Mouse (Mus musculus) embryonic facial prominence, embryonic 11.5 days (tissue): ENCODE data around the gene Fat1. TPM values are rescaled to one million over a fixed set of nuclear protein-coding genes. Genes with fewer than 3 reads are reported as not detected.

Source experiments
- ATAC-seq: fragments of 200-750 bp; cut with Nextera tagmentation; replicated peaks from 2 replicates; pipeline ENCODE4 v1.8.0; 2017; ENCODE audit warnings: low read depth; ENCODE audit not compliant: insufficient number of reproducible peaks, low FRiP score, low TSS enrichment
- DNase-seq: peaks from one replicate; pipeline ENCODE4 v3.0.0-alpha.2; 2015; ENCODE audit warnings: low spot score
- H3K27ac ChIP-seq: fragments of 300-500 bp; sonication (generic); replicated peaks from 2 replicates; pipeline ENCODE4 v1.5.1; 2014; ENCODE audit warnings: mild to moderate bottlenecking, low read depth, low read length, control low read depth
- H3K27me3 ChIP-seq: fragments of 300-500 bp; sonication (generic); 2 replicates; pipeline ENCODE4 v1.6.1; 2014; ENCODE audit warnings: mild to moderate bottlenecking, low read length, moderate library complexity, mixed read lengths; ENCODE audit not compliant: control insufficient read depth, insufficient read depth
- H3K36me3 ChIP-seq: fragments of 300-500 bp; sonication (generic); replicated peaks from 2 replicates; pipeline ENCODE4 v1.6.1; 2014; ENCODE audit warnings: low read depth, mild to moderate bottlenecking, low read length, moderate library complexity, mixed read lengths; ENCODE audit not compliant: control insufficient read depth, insufficient read depth
- H3K4me1 ChIP-seq: fragments of 300-500 bp; sonication (generic); 2 replicates; pipeline ENCODE4 v1.6.1; 2014; ENCODE audit warnings: low read length, mixed read lengths; ENCODE audit not compliant: control insufficient read depth, insufficient read depth
- H3K4me2 ChIP-seq: fragments of 300-500 bp; sonication (generic); 2 replicates; pipeline ENCODE4 v1.6.1; 2014; ENCODE audit warnings: low read depth, mild to moderate bottlenecking, control low read depth, low read length, moderate library complexity
- H3K4me3 ChIP-seq: fragments of 300-500 bp; sonication (generic); 2 replicates; pipeline ENCODE4 v1.5.1; 2014; ENCODE audit warnings: low read depth, low read length, control low read depth
- H3K9ac ChIP-seq: fragments of 300-500 bp; sonication (generic); replicated peaks from 2 replicates; pipeline ENCODE4 v1.6.1; 2014; ENCODE audit warnings: mild to moderate bottlenecking, control low read depth, low read length
- H3K9me3 ChIP-seq: fragments of 300-500 bp; sonication (generic); replicated peaks from 2 replicates; pipeline ENCODE4 v1.6.1; 2016; ENCODE audit warnings: mild to moderate bottlenecking, low read length, inconsistent platforms, mixed read lengths; ENCODE audit not compliant: control insufficient read depth
- WGBS: fragments of 180-500 bp; shearing (Covaris S2); extraction: QIAGEN DNeasy Blood & Tissue Kit; methylation state at CpG from one replicate; pipeline ENCODE4 v1.1.7; 2014; 5-methylcytosine and 5-hydroxymethylcytosine counted together
- polyA plus RNA-seq: library from polyadenylated mRNA; unstranded; fragments of >200 nt; fragmentation: Nextera tagmentation; extraction: Ambion mirVana; gene quantifications from 2 replicates; pipeline ENCODE4 v1.2.1, GENCODE M21; 2014

Gene Fat1
- polyA plus RNA-seq, 1 experiment from 2014 or later = 34.4 TPM

GRCm38 (mm10) chr8:44997829-44998228, 62.6 kb downstream of the Fat1 start:
- Histone ChIP-seq H3K9ac (no peak overlapping the region), H3K27ac (no peak overlapping the region), H3K4me2 (no peak overlapping the region), H3K4me3 (no peak overlapping the region), H3K4me1 (peaks cover 4% of the 10 kb centered on the region; the same call in 1 of the 2 replicates), H3K27me3 (no peaks in the 10 kb centered on the region), H3K36me3 (no peaks in the 10 kb centered on the region), H3K9me3 (no peaks in the 10 kb centered on the region)
- ATAC-seq = no peak
- no peak for DNase-seq
- 24% methylated on average over 6 of the region's 6 CpGs for WGBS

DNA sequence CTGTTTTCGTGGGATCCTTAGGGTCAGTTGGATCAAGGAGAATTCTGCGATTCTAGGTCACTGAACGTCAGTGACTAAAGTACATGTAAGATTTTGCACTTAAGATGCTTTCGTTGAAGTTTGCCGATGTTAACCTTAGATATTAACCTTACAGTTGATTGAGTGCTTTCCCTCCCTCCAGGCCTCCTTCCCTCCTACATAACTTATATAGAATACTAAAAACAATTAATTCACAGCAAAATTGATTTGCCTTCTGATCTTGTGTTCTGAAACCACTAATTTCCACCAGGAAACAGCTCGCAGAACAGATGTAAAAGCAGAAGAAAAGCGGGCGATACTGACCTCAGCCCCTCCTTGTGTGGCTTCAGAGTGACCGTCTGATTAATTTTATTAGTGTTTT, 63.0 kb downstream of the Fat1 start:
- Histone ChIP-seq H3K4me2 (no peak overlapping the region), H3K36me3 (no peaks in the 10 kb centered on the region), H3K4me3 (no peak overlapping the region), H3K4me1 (peaks cover 4% of the 10 kb centered on the region; the same call in 1 of the 2 replicates), H3K9ac (no peak overlapping the region), H3K27ac (no peak overlapping the region), H3K27me3 (no peaks in the 10 kb centered on the region), H3K9me3 (no peaks in the 10 kb centered on the region)
- ATAC-seq (no peak), DNase-seq (no peak)
- 29% methylated on average over 9 of the region's 9 CpGs for WGBS

DNA sequence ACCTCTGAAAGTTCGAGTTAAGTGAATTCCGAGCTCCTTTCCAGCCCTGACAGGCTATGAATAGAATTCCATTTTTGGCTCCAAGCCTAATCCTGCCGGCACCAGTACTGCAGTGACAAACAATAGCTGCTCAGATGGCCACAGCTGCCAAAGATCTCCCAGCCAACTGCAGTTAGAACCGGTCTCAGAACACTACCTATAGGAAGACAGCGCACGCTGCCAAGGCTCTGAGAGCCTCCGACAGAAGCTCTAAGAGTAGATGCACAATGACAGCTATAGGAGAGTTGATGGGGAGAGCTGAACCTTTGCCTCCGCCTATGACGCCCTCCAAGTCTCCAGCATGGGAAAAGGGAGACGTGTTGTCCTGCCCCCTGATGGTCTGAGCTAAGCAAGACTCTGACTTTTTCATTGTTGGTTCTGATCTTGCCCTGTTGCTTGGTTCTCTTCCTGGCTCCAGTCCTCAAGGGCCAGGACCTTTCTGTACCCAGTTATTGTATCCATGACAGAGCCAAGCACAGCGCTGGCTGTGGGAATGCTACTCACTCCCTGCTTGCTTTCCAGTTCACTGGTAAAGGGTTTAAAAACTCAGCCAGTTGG, 63.5 kb downstream of the Fat1 start:
- no peak overlapping the region for H3K9ac ChIP-seq
- H3K9me3 ChIP-seq = no peaks in the 10 kb centered on the region
- H3K36me3 ChIP-seq = no peaks in the 10 kb centered on the region
- H3K4me1 ChIP-seq = peaks cover 4% of the 10 kb centered on the region; the same call in 1 of the 2 replicates
- 20% methylated on average over 11 of the region's 11 CpGs for WGBS
- H3K27ac ChIP-seq = no peak overlapping the region
- ATAC-seq (peak; percentile 76), DNase-seq (peak; percentile 71)
- no peaks in the 10 kb centered on the region for H3K27me3 ChIP-seq
- H3K4me2 ChIP-seq = no peak overlapping the region
- no peak overlapping the region for H3K4me3 ChIP-seq

DNA sequence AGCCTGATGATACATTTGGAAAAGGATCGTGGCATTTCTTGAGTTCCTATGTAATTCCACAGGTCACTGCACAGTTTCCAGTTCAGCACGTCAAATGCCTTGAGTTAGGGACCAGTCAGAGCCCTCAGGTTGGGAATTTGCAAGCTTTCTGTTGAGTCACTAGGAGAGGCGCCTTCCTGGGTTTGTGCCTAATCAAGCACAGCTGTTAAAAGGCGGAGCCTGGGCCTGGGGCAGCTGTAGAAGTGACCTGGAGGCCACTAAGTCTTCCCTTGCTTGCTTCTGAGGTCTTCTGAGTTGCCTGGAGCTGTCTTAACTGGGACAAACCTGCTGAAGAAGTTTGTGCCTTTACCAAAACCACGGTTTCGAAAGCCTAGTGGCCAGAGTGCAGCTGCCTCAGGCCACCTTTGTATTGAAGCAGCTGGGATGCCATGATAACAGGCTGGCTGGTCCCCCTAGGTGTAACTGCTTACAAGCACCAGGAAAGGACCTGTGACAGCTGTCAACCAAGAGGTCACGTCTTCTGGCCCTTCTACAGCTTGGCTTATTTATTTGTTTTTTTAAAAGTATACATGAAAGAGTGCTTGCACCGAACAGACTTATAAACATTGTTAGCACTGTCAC, 66.4 kb downstream of the Fat1 start:
- H3K4me1 ChIP-seq = no peaks in the 10 kb centered on the region; the same call in 1 of the 2 replicates
- DNase-seq = peak; percentile 73
- WGBS = 25% methylated on average over 8 of the region's 8 CpGs

DNA sequence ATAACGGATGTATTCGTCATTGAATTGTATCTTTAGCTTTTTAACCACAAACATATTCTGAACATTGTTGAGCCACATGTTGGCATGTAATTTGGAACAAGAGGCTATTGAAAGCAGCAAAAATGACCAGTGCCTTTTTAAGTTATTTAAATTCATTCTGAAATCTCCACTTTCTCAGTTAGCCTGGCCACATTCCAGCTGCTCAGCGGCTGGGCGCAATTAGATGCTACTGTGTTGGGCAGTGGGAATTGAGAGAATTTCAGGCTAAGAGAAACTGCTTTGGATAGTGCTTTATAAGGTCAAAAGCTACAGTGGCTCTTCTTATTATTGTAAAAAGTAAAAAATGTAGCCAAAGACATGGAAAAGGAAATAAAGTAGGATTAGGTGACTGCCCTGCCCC, 67.4 kb downstream of the Fat1 start:
- H3K4me2 ChIP-seq = no peak overlapping the region
- H3K4me3 ChIP-seq = no peak overlapping the region
- H3K4me1 ChIP-seq = no peaks in the 10 kb centered on the region; the same call in 1 of the 2 replicates
- DNase-seq = peak; percentile 40
- 49% methylated on average over 4 of the region's 4 CpGs for WGBS
- H3K36me3 ChIP-seq = no peaks in the 10 kb centered on the region
- ATAC-seq = no peak
- no peaks in the 10 kb centered on the region for H3K9me3 ChIP-seq
- H3K27me3 ChIP-seq = no peaks in the 10 kb centered on the region
- no peak overlapping the region for H3K9ac ChIP-seq
- H3K27ac ChIP-seq = no peak overlapping the region

More for the DNA sequence above, 66.4 kb downstream of the Fat1 start:
- H3K9ac ChIP-seq = no peak overlapping the region
- no peaks in the 10 kb centered on the region for H3K9me3 ChIP-seq
- H3K27me3 ChIP-seq = no peaks in the 10 kb centered on the region
- no peaks in the 10 kb centered on the region for H3K36me3 ChIP-seq
- H3K4me3 ChIP-seq = no peak overlapping the region
- ATAC-seq = peak; percentile 29; the same call in 1 of the 2 replicates
- no peak overlapping the region for H3K4me2 ChIP-seq
- no peak overlapping the region for H3K27ac ChIP-seq

DNA sequence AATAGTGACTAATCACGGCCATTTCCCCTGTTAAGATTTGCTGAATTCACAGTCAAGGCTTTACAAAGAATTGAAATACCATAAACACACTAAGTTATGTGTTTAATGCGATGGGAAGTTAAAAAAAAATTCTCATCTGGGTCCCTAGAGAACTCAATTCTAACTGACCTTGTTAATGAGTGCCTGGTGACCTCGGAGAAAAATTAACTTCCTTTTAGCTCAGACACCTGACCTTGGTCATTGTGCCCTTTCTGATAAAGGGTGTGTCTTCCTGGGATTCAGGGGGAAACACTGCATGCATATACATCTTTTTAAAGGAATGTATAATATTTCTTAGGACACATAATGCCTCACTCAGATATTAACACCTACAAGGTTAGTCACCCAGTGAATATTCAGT, 68.8 kb downstream of the Fat1 start:
- ATAC-seq (no peak), DNase-seq (no peak)
- Histone ChIP-seq H3K9ac (no peak overlapping the region), H3K4me1 (no peaks in the 10 kb centered on the region; the same call in 1 of the 2 replicates), H3K27me3 (no peaks in the 10 kb centered on the region), H3K4me2 (no peak overlapping the region), H3K27ac (no peak overlapping the region), H3K36me3 (no peaks in the 10 kb centered on the region), H3K4me3 (no peak overlapping the region), H3K9me3 (no peaks in the 10 kb centered on the region)
- 57% methylated on average over 3 of the region's 3 CpGs for WGBS

DNA sequence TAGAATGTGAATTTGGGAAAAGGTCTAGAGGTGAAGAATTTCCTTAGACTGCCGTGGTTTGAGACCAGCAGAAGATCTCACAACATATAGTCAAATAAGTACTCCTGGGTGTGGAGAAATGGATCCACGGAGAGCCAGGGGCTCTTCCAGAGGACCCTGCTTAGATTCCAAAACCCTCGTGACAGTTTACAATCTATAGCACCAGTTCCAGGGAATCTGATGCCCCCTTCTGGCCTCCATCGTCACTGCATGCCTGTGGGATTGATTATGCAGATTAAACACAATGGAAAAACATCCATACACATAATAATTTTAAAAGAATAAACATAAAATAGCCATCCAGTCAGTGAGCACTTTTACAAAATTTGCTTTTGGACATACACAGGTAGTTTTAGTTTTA, 75.4 kb downstream of the Fat1 start:
- peak; percentile 74 for DNase-seq
- WGBS = 24% methylated on average over 4 of the region's 4 CpGs
- ATAC-seq = 0 out of 2 replicates have a peak, but pooled peaks have one; percentile 65
- Histone ChIP-seq H3K4me3 (no peak overlapping the region), H3K27me3 (no peaks in the 10 kb centered on the region), H3K9me3 (no peaks in the 10 kb centered on the region), H3K9ac (no peak overlapping the region), H3K27ac (no peak overlapping the region), H3K36me3 (peaks cover 6% of the 10 kb centered on the region), H3K4me2 (no peak overlapping the region), H3K4me1 (no peaks in the 10 kb centered on the region)

- Histone ChIP-seq H3K36me3 (peaks cover 6% of the 10 kb centered on the region), H3K4me1 (no peaks in the 10 kb centered on the region), H3K4me3 (no peak overlapping the region), H3K9me3 (no peaks in the 10 kb centered on the region), H3K4me2 (no peak overlapping the region), H3K9ac (no peak overlapping the region), H3K27ac (no peak overlapping the region), H3K27me3 (no peaks in the 10 kb centered on the region)
- WGBS = 92% methylated on average over 12 of the region's 12 CpGs
- ATAC-seq (no peak), DNase-seq (no peak)
These were observed 76.5 kb downstream of the Fat1 start for GRCm38 (mm10) chr8:45011774-45012173.
